Mouse (Mus musculus) frontal cortex, adult (tissue): Measurements from ENCODE around the gene Aldh1a3.

Source experiments
- ATAC-seq: cut with Nextera tagmentation; 2 replicates; pipeline ENCODE4 v1.9.2; 2017; ENCODE audit warnings: mild to moderate bottlenecking, moderate library complexity, mixed read lengths; ENCODE audit not compliant: low TSS enrichment

Aldh1a3 gene

DNA sequence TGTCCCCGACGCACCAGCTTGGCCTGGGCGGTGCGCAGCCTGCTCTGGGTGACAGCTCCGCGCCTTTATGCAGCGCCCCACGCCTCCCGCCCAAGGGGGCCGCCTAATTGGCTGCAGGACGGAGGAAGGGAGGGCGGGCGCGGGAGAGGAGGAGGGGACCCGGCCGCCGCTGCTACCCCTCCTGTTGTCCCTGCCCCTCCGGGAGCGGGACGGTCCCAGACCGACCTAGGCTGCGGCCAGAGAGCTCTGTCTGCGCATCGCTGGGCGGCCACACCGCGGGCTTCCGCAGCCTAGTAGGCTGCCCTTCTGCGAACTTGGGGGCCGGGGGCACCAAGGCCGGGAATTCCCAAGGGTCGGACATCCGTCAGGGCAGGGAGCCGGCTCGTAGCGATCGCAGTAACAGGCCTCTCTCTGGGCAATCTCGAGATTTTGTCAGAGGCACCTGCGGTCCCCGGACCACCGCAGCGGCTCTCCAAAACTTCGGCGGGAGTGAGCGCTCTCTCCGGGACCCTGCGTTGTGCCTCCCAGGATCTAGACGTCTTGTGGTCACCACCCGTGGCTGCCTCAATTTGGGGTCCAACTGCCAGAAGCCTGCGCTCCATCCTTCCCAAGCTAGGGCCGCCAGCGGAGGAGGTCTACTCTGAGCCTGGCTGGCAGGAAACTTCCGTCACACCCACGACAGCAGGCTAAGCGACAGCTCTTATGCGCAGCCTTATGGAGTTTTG, at the start of gene Aldh1a3:
Gene Aldh1a3 (minus strand): TSS at position 81 of the 725 bp plus-strand sequence.
- peak; percentile 83 for ATAC-seq

DNA sequence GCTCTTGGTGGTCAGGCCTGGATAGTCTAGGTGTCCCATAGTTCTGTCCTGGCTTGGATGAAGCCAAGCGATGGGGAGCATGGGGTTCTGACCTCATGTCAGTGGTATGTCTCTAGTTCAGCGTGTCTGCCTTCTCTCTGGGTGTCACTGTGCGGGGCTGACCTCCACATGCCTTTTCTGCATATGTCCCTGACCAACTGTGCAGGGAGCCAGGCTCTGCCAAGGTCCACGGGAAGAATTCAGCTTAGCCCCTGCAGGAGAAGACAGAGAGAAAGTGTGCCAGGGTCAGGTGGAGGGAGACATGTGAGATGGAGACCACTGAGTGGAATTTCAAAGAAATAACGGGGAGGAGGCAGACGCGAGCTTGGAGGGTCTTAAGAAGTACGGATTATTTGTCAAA, 49.0 kb upstream of the Aldh1a3 start:
- no peak for ATAC-seq

DNA sequence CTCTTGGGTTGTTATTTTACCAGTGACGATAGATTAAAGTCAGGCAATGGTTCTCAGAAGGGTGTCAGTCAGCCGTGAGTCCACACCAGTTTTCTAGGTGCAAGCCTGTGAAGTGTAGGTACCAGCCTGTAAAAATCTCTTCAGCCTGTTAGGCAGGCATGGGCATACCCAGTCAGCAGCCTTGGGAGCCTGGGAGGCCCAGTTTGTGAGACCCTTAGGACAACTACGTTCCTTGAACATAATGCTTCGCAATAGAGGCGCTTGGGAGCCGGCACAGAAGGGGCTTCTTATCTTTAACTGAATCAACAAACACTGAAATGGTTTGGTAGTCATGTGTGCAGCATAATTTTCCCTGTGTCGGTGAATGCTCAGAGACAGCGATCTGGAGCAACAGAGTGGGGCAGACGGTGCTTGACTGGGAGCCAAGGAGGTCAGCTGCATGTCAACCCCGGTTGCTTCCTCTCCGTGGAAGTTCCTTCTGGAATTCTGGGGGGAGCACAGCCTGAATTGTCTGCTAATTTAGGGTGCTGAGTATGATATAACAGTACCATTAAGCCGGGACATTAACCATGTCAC, 44.4 kb upstream of the Aldh1a3 start:
- ATAC-seq, result no peak

DNA sequence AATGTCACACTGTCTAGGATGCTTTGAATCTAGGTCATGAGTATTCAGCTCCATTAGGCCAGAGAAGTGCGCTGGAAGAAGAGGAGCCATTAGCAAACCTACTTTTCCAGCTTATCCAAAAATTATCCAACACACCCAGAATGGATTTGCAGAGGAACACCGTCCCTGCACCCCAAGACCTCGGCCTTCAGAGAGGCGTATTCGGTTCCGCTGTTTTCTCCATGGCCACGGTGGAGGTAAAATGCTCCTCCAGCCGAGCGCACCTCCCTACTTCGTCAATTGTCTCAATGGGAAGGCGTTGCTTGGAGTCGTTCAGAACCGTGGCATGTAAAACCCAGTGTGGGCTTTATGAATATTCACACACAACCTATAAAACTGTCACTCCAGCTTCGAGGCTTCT, 39.3 kb upstream of the Aldh1a3 start:
- no peak for ATAC-seq

DNA sequence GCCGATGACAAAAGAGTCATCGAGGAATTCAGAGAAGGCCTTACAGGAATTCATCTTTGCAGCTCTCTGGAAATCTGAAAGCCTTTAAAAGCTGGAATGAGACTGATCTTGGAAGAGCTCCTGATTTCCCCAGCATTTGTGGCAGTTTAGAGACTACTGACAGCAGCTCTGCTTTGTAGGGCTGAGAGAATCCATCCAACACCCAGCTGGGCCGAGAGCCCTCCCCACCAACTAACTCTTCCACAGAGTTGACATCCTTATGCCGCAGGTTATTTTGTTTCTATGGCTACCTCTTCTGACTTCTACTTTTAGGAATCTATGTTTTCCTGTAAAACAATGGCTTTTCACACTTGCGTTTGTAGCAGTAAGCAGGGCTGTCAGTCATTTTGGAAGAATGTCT, 37.9 kb upstream of the Aldh1a3 start:
- ATAC-seq, result peak; percentile 44; the same call in 1 of the 2 replicates

DNA sequence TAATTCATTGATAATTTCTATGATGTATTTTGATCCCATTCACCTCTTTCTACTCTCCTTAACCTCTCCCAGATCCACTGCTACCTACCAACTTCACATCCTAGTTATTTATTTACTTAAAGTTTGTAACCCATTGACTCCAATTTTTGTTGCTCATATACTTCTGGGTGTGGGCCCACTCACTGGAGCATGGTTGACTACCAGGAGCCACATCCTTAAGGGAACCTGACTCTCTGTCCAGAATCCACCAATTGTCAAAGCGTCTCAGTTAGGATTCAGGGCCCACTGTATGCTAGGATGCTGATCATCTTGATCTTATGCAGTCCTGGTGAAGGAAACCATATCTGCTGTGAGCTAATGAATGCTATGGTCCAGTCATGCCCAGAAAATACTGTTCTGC, 35.8 kb upstream of the Aldh1a3 start:
- ATAC-seq, result no peak

DNA sequence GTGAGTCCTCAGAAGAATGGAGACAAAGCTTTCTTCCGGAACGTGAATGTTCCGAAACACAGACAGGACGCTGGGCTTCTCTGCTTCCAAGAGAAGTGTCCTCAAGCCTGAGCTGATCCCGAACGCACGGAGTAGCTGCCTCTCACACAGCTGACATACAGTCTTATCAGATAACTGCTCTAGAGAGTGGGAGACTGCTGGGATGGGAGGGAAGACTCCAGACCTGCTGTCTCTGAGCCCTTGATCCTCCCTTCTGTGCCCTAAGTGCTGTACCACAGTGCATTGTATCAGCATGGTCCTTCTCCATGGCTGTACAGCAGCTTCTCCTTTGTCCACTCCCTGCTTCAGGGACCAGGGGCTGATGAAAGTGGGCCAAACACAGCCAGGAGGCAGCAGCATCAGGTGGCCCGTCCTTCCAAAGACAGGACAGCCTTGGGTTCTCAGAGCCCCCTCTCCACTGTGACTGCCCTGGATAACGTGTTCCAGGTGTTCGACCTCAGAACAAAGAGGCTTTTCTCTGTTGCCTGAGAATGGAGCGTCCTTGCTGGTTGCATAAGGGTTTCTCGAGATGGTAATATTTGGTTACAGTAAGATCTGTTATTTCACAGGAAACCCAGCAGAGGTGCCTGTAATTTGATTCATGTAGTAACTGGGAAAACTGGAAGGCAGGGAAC, 24.4 kb upstream of the Aldh1a3 start:
- ATAC-seq, result no peak

DNA sequence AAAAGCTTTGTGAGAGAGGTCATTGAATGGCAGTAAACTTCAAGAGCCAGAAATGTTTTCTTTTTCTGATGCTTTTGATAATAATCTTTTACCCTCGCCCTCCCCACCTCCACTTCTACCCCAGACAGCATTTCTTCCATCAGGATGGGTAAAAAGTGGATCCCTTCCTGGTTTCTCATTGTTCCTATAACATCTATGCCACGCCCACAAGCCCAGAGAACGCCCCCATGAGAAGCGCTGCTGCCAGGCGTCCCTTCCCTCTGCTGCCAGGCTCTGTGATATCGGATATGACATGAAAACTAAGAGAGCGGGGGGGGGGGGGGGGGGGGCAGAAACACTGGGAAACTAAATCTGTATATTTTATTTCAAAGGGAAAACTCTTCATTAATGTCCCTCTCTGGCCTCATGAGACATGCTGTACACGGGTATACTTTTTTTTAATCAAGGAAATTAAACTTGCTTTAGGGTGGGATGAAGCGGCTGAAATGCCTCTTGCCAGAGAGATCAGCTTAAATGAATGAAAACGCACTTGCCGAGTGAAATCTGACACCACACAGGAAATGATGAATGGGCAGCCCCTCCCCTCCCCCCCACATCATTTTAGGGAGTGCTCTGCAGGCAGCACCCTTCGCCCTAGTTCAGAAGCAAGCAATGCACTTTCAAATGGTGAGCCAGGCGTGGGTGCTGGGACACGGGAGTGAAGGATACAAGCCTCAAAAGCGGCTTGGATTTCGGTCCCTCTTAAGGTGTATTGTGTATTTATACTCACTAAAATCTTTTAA, 22.8 kb upstream of the Aldh1a3 start:
- ATAC-seq, result no peak

DNA sequence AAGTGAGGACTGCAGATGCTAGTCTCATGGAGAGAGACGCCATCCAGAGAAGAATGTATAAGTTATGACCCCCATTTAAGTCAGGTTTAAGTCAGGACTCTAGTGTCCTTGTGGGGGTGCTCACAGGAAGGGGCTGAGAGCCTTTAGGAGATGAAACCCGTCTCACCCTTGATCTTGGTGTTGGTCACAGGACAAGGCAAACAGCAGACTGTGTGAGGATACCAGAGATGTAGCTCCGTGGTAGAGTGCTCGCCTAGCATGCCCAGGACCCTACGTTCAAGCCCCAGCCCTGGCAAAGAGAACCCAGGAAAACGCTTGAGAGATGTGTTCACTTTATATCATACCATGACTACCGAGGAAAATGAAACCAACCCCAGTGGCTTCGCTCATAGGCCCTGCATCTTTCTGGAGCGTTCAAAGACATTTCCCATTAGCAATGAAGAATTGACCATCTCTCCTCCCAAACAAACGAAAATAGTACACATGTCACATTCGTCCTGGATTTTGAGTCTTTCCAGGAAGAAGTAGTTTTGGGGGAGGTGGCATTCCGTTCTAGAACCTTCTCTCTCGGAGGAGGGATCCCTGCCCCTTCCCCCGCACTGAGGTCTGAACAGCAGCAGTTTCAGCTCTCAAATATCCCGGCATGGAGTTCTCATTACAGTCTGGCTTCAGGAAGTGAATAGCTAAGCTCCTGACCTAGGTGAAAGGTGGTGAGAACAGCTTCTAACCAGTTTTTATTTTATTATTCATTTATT, 21.6 kb upstream of the Aldh1a3 start:
- no peak for ATAC-seq

DNA sequence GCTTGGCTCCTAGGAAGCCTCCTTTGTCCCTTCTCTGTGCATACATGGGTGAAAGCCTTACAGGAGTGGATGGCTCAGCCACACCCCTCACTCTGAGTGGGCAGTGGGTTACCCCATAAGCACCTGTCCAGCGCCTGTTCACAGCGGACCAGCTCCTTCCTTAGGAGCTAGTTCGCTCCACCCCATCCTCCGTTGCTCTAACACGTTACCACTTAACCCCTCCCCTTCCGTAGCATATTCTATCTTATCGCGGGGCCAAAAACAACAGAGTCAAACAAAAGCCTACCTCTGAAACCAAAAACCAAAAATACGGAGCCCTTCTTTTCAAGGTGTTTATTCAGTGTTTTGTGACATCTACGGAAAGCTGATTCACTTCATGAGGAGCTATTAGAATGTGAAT, 21.0 kb upstream of the Aldh1a3 start:
- ATAC-seq, result no peak

DNA sequence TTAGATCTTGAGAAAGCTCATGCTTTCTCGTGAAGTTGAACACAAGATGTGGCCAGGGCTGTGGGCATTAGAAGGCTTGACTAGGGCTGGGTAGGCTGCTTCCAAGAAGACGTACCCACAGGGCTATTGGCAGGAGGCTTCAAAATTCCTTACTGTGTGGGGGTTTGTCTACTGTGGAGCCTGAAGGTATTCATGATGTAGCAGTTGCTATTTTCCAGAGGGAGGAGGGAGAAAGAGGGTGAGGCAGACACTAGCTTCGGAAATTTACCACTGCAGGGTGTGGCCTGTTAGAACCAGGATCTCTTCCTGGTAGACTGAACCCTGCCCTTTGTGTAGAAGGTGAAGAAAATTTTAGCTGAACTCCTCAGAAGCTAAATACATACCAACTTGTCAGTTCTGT, 19.5 kb upstream of the Aldh1a3 start:
- no peak for ATAC-seq

DNA sequence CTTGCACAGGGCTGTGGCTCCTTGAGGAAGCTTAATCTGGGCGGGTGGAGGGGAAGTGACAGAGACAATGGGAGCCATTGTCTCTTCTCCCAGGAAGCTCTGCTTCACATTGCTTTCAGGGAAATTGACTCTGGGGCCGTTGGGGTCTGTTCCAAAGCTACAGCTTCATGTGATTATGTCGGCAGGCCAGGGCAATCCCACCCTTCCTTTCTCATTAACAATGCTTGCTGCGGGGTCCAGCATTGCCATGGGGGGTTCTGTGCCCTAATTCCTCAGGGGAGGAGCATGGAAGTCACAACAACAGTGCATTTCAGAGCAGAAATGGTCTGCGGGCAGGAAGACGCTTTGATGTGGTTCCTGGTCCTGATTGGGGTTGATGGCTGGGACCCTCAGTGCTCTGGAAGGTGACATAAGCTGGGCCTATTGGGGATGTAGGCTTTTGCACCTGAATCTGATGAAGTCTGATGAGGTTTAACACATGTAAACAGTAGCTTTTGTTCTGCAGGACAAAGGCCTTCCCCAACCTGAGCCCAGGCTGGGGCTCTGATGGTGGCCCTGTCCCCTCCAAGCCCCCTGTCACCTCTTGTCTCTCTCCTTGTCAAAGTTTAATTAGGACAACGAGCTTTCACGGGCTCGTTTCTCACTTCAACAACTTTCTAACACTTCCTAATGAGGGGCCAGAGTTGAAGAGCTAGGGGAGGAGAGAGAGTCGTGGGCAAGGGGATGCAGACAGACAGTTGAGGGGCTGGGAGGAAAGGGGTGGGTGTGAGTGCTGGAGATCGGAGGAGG, 18.0 kb upstream of the Aldh1a3 start:
- ATAC-seq, result no peak

DNA sequence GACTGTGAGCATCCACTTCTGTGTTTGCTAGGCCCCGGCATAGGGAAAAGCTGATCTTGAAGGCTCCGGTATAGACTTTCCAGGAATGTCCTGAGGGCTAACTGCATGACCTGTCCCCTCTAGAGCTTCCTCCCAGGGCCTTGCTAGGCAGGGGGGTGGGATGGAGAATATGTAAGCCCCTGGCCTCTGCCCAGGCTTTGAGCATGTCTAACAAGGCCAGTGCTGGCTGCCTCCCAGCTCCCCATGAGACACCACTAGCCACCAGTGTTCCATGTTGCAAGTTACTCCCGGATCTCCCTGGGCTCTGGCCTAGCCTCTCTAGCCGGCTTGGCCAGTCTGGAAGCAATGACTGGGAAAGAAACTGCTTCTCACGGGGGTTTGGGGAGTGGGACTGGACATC, 17.4 kb upstream of the Aldh1a3 start:
- ATAC-seq, result no peak

DNA sequence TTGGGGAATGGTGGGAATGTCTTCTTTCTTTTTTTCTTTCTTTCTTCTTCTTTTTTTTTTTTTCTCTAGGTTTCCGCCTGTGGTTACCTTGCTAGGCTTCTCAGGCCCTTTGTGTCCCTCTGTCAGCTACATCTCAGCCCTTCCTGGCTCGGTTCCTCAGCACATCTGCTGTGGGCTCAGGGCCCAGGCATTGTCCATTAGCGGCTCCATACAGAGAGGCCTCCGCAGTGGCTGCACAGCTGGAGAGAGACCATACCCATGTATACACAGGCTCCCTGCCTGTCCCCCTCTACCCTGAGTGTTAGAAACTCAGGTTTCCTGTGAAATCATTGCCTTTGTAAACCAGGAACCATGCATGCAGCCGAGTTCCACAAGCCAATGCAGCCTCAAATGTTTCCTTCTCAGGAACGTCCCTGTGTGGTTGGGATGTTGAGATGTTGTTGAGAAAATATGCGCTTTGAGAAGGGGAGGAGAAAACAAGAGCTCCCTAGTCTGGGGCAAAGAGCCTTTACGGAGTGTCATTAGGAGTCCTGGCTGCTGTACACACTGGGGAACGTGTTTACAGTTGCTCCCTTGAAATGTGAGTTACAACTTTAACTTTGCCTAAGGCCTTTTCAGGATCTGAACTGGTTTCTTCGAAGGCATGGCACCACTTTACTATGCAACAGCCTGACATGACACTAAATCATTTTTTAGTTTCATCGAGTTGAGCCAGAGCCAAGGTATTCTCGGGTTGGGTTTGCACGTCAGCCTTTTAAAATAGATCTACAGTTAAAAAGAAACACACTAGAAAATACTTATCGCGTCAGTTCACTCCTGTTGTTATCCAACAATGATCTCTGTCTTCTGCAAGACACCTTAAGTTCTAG, 15.4 kb upstream of the Aldh1a3 start:
- no peak for ATAC-seq

DNA sequence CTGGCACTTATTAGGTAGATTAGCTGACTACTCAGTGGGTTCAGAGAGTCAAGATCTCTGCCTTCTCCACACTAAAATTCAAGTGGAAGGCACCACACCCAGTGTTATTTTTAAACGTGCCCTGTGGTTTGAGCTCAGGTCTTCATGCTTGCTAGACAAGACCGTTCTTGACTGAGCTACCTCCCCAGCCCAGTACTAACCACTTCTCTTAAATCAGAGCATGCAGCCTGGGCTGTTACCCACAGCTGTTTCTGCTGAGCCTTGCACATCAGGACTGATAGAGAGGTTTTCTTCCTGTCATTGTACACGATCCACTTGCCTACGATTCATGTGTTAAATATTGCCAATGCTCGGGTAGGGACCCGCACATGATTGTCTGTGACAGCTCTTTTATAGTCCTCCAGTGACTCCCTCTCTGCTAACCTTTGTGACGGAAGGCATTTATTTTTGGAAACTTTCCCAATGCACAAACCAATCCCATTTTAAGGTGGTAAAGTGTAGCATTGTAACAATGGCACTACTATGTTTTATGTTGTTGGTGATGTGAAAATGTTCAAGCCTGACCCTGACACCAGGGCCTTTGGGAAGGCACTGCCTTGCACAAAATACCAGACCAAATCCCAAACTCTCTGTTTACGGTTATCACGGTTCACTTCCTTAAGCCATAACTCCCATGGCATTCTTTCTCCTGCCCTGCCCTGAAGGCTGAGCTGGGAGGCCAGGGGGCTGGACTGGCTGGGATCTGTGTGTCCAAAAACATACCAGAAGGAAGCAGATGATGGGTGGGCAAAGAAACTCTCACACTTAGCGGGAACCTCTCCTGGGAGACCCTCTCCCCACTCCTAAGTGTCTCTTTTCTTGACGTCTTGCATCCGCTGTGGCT, 11.7 kb upstream of the Aldh1a3 start:
- ATAC-seq, result no peak

DNA sequence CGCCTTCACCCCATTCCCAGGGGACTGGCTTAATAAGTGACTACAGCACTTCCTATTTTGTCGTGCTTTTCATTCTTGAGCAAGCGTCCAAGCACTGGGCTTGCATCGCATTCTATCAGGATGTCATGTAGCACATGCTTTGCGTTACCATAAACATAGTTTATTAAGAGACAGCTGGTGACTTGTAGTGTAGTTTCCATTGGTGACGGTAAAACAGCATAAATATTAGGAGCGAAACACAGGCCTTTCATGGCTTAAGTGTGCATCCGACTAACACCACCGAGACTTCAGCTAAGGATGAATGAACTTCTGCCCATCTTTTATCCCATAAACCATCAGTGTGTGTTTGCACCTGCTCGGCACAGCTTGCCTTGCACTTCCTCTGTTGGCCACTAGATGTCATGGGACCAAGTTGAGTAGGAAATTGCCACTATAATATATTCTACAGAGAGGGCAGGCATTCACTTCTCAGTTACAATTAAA, 7.2 kb upstream of the Aldh1a3 start:
- peak; percentile 73; the same call in 1 of the 2 replicates for ATAC-seq

DNA sequence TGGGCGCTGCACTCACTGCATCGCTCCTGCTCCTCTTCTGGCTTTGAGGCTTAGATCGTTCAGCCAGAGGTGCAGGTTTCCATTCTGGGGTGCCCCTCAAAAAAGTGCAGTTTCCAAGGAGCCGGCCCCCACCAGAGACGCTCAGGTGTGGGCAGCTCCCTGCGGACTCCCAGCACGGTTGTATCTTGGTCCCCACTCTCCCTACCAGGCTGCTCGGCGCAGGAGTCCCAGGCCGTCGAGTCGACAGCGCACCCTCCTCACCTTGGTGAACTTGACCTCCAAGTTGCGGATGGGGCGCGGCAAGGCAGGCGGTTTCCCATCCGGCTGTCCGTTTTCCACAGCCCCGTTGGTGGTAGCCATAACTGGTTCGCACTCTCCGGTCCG, 272 bp downstream of the Aldh1a3 start:
- no peak for ATAC-seq

DNA sequence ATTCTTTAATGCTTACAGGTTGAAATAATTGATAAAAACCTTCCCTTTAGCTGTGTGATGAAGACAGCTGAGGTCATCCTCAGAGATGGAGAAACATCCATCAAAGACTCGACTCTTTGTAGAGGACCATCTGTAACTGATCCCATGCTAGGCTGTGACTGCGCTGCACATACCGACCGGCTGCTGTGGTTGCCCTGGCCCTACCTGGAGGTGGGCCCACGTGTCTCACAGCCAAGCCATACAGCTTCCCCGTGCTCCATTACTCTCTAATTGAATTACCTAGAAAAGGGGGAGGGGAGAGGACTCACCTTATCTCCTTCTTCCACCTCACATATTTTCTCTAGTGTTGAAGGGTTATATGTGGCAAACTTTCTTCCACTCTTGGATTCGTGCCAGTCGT, 5.4 kb downstream of the Aldh1a3 start:
- no peak for ATAC-seq

DNA sequence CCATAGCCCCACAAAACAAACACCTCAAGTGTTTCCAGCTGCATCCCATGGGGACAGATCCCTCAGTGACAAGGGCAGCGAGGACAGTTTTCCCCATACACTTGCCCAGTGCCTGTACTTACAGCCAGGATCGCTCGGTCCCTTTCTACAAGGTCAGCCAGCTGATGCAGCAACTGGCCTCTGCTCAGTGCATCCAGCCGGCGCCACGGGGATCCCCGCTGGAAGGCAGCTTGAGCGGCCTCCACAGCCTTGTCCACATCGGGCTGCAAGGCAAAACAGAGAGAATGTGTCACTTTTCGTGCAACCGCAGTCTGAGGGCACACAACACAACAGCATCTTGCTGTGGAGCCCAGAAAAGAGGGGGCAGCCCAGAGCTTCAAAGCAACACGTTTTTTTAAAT, 8.3 kb downstream of the Aldh1a3 start:
- no peak for ATAC-seq
